Mouse (Mus musculus): ENCODE results near the gene Olfr49. TPM values are rescaled to one million over a fixed set of nuclear protein-coding genes. Genes with fewer than 3 reads are reported as not detected.

Gene Olfr49
- polyA plus RNA-seq, 1 experiment from 2014 or later: not detected

DNA sequence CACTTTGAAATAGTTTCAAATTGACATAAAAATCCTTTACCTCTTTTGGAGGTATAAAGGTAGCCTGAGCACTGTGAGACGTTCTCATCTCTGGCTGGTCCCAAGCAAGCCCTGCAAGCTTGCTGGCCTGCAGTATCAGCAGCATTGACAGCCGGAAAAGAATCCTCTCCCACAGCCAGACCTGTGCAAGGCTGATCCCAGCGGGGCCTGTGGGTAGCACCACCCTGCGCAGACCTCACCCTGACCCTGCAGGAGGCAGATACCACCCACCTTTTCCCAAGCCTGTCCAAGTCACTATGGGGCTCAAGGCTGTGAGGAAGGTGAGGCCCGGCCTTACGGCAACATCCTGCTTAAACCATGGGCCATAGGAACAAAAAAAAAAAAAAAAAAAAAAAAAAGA, 18.8 kb downstream of the Olfr49 start:
- H3K4me2 ChIP-seq (ENCODE audit: low read depth, severe bottlenecking): no peak overlapping the region
- H3K9ac ChIP-seq (ENCODE audit: low read length): no peak overlapping the region
- H3K9me3 ChIP-seq (ENCODE audit: control insufficient read depth, low read length): no peaks in the 10 kb centered on the region
- no peak overlapping the region for H3K4me3 ChIP-seq (ENCODE audit: low read depth, low read length)
- H3K27me3 ChIP-seq (ENCODE audit: control insufficient read depth, insufficient read depth, low read length): no peaks in the 10 kb centered on the region
- ATAC-seq (ENCODE audit: insufficient number of reproducible peaks, low FRiP score, low TSS enrichment, low read depth) (no peak), DNase-seq (ENCODE audit: low spot score) (no peak)
- H3K36me3 ChIP-seq (ENCODE audit: control insufficient read depth, insufficient read depth, low read length): peaks cover 2% of the 10 kb centered on the region; the same call in 1 of the 2 replicates
- no peak overlapping the region for H3K27ac ChIP-seq (replicated peaks; ENCODE audit: low read depth, low read length)
- 78% methylated on average over 6 of the region's 6 CpGs for WGBS
- no peaks in the 10 kb centered on the region for H3K4me1 ChIP-seq (ENCODE audit: control insufficient read depth, insufficient read depth, low read length)

DNA sequence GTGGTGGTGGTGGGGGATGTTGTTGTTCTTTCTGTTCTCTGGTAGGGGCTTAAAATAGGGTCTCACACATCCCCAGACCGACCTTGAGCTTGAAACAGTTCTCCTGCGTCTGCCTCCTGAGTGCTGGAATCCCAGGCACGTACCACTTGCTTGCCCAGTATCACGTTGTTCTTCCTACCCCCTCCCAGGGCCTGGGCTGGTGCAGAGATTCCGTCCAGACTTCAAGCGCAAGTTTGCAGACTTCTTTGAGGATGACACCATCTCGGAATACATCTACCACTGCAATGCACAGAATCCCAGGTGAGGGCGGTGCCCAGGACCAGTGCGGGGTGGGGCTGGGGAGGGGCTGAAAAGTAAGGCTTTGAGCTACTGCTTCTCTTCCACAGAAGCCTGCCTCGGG, 19.6 kb downstream of the Olfr49 start:
- Histone ChIP-seq H3K36me3 (ENCODE audit: control insufficient read depth, insufficient read depth, low read length) (peaks cover 2% of the 10 kb centered on the region; the same call in 1 of the 2 replicates), H3K27me3 (ENCODE audit: control insufficient read depth, insufficient read depth, low read length) (no peaks in the 10 kb centered on the region), H3K4me2 (ENCODE audit: low read depth, severe bottlenecking) (no peak overlapping the region), H3K9me3 (ENCODE audit: control insufficient read depth, low read length) (no peaks in the 10 kb centered on the region), H3K4me3 (ENCODE audit: low read depth, low read length) (no peak overlapping the region), H3K9ac (ENCODE audit: low read length) (no peak overlapping the region), H3K4me1 (ENCODE audit: control insufficient read depth, insufficient read depth, low read length) (peaks cover 2% of the 10 kb centered on the region), H3K27ac (replicated peaks; ENCODE audit: low read depth, low read length) (no peak overlapping the region)
- DNase-seq (ENCODE audit: low spot score) (no peak), ATAC-seq (ENCODE audit: insufficient number of reproducible peaks, low FRiP score, low TSS enrichment, low read depth) (no peak)
- whole genome bisulfite sequencing: 59% methylated on average over 10 of the region's 10 CpGs

- H3K27me3 ChIP-seq (ENCODE audit: control insufficient read depth, insufficient read depth, low read length): no peaks in the 10 kb centered on the region
- H3K4me1 ChIP-seq (ENCODE audit: control insufficient read depth, insufficient read depth, low read length): peaks cover 4% of the 10 kb centered on the region
- H3K9ac ChIP-seq (ENCODE audit: low read length): no peak overlapping the region
- no peaks in the 10 kb centered on the region for H3K9me3 ChIP-seq (ENCODE audit: control insufficient read depth, low read length)
- H3K36me3 ChIP-seq (ENCODE audit: control insufficient read depth, insufficient read depth, low read length): peaks cover 2% of the 10 kb centered on the region; the same call in 1 of the 2 replicates
- no peak overlapping the region for H3K4me2 ChIP-seq (ENCODE audit: low read depth, severe bottlenecking)
- ATAC-seq (ENCODE audit: insufficient number of reproducible peaks, low FRiP score, low TSS enrichment, low read depth) (no peak), DNase-seq (ENCODE audit: low spot score) (no peak)
- H3K4me3 ChIP-seq (ENCODE audit: low read depth, low read length): no peak overlapping the region
- H3K27ac ChIP-seq (replicated peaks; ENCODE audit: low read depth, low read length): no peak overlapping the region
- 89% methylated on average over 7 of the region's 7 CpGs for WGBS
Measured at GRCm38 (mm10) chr14:54264231-54264630, 20.5 kb downstream of the Olfr49 start.

DNA sequence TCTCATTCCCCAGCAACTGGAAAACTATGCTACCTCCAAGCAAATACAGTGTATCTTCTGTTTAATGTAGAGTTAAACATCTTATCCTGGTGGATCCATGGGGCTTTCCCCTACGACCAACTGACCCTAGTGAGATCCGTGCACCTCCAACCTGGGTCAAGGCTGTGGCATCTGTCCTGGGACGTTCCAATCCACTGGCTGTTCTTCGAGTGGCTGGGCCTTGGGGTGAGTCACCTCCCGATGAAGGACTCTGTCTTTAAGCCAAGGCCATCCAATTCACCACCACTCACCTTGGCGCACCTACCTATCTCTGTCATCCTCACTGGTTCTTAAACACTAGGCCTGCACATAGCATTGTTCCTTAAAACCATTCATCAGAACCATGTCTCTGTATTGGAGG, 21.6 kb downstream of the Olfr49 start:
- Histone ChIP-seq H3K9ac (ENCODE audit: low read length) (no peak overlapping the region), H3K27ac (replicated peaks; ENCODE audit: low read depth, low read length) (no peak overlapping the region), H3K4me3 (ENCODE audit: low read depth, low read length) (no peak overlapping the region), H3K27me3 (ENCODE audit: control insufficient read depth, insufficient read depth, low read length) (no peaks in the 10 kb centered on the region), H3K36me3 (ENCODE audit: control insufficient read depth, insufficient read depth, low read length) (peaks cover 2% of the 10 kb centered on the region; the same call in 1 of the 2 replicates), H3K4me2 (ENCODE audit: low read depth, severe bottlenecking) (no peak overlapping the region), H3K4me1 (ENCODE audit: control insufficient read depth, insufficient read depth, low read length) (peaks cover 7% of the 10 kb centered on the region), H3K9me3 (ENCODE audit: control insufficient read depth, low read length) (no peaks in the 10 kb centered on the region)
- no peak for DNase-seq (ENCODE audit: low spot score)
- ATAC-seq (ENCODE audit: insufficient number of reproducible peaks, low FRiP score, low TSS enrichment, low read depth): no peak
- WGBS: 93% methylated on average over 6 of the region's 6 CpGs

GRCm38 (mm10) chr14:54262622-54263021, 22.1 kb downstream of the Olfr49 start:
- Histone ChIP-seq H3K4me2 (ENCODE audit: low read depth, severe bottlenecking) (no peak overlapping the region), H3K36me3 (ENCODE audit: control insufficient read depth, insufficient read depth, low read length) (peaks cover 2% of the 10 kb centered on the region; the same call in 1 of the 2 replicates), H3K9ac (ENCODE audit: low read length) (no peak overlapping the region), H3K4me3 (ENCODE audit: low read depth, low read length) (no peak overlapping the region), H3K27ac (replicated peaks; ENCODE audit: low read depth, low read length) (no peak overlapping the region), H3K27me3 (ENCODE audit: control insufficient read depth, insufficient read depth, low read length) (no peaks in the 10 kb centered on the region), H3K9me3 (ENCODE audit: control insufficient read depth, low read length) (no peaks in the 10 kb centered on the region), H3K4me1 (ENCODE audit: control insufficient read depth, insufficient read depth, low read length) (peaks cover 7% of the 10 kb centered on the region)
- WGBS: 89% methylated on average over 8 of the region's 8 CpGs
- DNase-seq (ENCODE audit: low spot score) (no peak), ATAC-seq (ENCODE audit: insufficient number of reproducible peaks, low FRiP score, low TSS enrichment, low read depth) (no peak)

GRCm38 (mm10) chr14:54261386-54261785, 23.4 kb downstream of the Olfr49 start:
- WGBS: 91% methylated on average over 2 of the region's 2 CpGs

GRCm38 (mm10) chr14:54260196-54260595, 24.5 kb downstream of the Olfr49 start:
- Histone ChIP-seq H3K9ac (ENCODE audit: low read length) (no peak overlapping the region), H3K27me3 (ENCODE audit: control insufficient read depth, insufficient read depth, low read length) (no peaks in the 10 kb centered on the region), H3K36me3 (ENCODE audit: control insufficient read depth, insufficient read depth, low read length) (peaks cover 2% of the 10 kb centered on the region; the same call in 1 of the 2 replicates), H3K4me3 (ENCODE audit: low read depth, low read length) (peak overlapping the region; percentile 62; the same call in 1 of the 2 replicates), H3K9me3 (ENCODE audit: control insufficient read depth, low read length) (no peaks in the 10 kb centered on the region), H3K27ac (replicated peaks; ENCODE audit: low read depth, low read length) (no peak overlapping the region), H3K4me1 (ENCODE audit: control insufficient read depth, insufficient read depth, low read length) (peaks cover 7% of the 10 kb centered on the region), H3K4me2 (ENCODE audit: low read depth, severe bottlenecking) (peak overlapping the region; percentile 83; the same call in 1 of the 2 replicates)
- no peak for DNase-seq (ENCODE audit: low spot score)
- no peak for ATAC-seq (ENCODE audit: insufficient number of reproducible peaks, low FRiP score, low TSS enrichment, low read depth)
- 81% methylated on average over 2 of the region's 2 CpGs for WGBS

More at GRCm38 (mm10) chr14:54261386-54261785, 23.4 kb downstream of the Olfr49 start:
- no peak for DNase-seq (ENCODE audit: low spot score)
- Histone ChIP-seq H3K27me3 (ENCODE audit: control insufficient read depth, insufficient read depth, low read length) (no peaks in the 10 kb centered on the region), H3K4me2 (ENCODE audit: low read depth, severe bottlenecking) (no peak overlapping the region), H3K4me3 (ENCODE audit: low read depth, low read length) (no peak overlapping the region), H3K4me1 (ENCODE audit: control insufficient read depth, insufficient read depth, low read length) (peaks cover 7% of the 10 kb centered on the region), H3K9me3 (ENCODE audit: control insufficient read depth, low read length) (no peaks in the 10 kb centered on the region), H3K36me3 (ENCODE audit: control insufficient read depth, insufficient read depth, low read length) (peaks cover 2% of the 10 kb centered on the region; the same call in 1 of the 2 replicates), H3K9ac (ENCODE audit: low read length) (no peak overlapping the region), H3K27ac (replicated peaks; ENCODE audit: low read depth, low read length) (no peak overlapping the region)
- no peak for ATAC-seq (ENCODE audit: insufficient number of reproducible peaks, low FRiP score, low TSS enrichment, low read depth)

DNA sequence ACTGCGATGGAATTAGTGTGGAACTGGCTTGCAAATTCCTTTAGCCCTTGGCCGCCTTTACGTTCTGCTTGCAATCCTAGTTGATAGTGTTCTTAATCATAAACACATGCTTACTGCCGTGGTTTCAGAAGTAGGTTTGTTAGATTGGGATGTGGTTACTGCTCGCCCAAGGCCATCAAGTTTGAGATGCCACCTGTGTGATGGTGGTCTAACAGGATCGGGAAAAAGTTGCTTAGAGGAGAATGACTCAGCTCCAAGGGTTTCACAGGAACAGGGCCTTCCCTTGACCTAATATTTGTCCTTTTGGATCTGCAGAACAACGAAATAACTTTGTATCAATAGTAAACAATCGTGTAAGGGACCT, 25.0 kb downstream of the Olfr49 start:
- H3K27me3 ChIP-seq (ENCODE audit: control insufficient read depth, insufficient read depth, low read length): no peaks in the 10 kb centered on the region
- H3K9me3 ChIP-seq (ENCODE audit: control insufficient read depth, low read length): no peaks in the 10 kb centered on the region
- peak overlapping the region; percentile 83 for H3K4me2 ChIP-seq (ENCODE audit: low read depth, severe bottlenecking)
- H3K4me1 ChIP-seq (ENCODE audit: control insufficient read depth, insufficient read depth, low read length): peaks cover 7% of the 10 kb centered on the region
- peak overlapping the region; percentile 62 for H3K4me3 ChIP-seq (ENCODE audit: low read depth, low read length)
- ATAC-seq (ENCODE audit: insufficient number of reproducible peaks, low FRiP score, low TSS enrichment, low read depth) (peak; percentile 5; the same call in 1 of the 2 replicates), DNase-seq (ENCODE audit: low spot score) (no peak)
- no peak overlapping the region for H3K27ac ChIP-seq (replicated peaks; ENCODE audit: low read depth, low read length)
- WGBS: 16% methylated on average over 8 of the region's 8 CpGs
- peak overlapping the region; percentile 58; the same call in 1 of the 2 replicates for H3K9ac ChIP-seq (ENCODE audit: low read length)
- H3K36me3 ChIP-seq (ENCODE audit: control insufficient read depth, insufficient read depth, low read length): peaks cover 2% of the 10 kb centered on the region; the same call in 1 of the 2 replicates
